Mouse (Mus musculus) E14TG2a.4 (cell line): Measurements from ENCODE around the gene Plin3.

Source experiments
- CTCF ChIP-seq: conservative IDR thresholded peaks from 2 replicates; pipeline ENCODE4 v1.5.1; 2014; ENCODE audit warnings: low read length
- NANOG ChIP-seq: IDR thresholded peaks from 2 replicates; pipeline ENCODE4 v1.6.1; 2014; ENCODE audit warnings: borderline replicate concordance, low read length, mixed read lengths
- POU5F1 ChIP-seq: IDR thresholded peaks from 2 replicates; pipeline ENCODE4 v1.6.1; 2014; ENCODE audit warnings: low read length, borderline replicate concordance

DNA sequence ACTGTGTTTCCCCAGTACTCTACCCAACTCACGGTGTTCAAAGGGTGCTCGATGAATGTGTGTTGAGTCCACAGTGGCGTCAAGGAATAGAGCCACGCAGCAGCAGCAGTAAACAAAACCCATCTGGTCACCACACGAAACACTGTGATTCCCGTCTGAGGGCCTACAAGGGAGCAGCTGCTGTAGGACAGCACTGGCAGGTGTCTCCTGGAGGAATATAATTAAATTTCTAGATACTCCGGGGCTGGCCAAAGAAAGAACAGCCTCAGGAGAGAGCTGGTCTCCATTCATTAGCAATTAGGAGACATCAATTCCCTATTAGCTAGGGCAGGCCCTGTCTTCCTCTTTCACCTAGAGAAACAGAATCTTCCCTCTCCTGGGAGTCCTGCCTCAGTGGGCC, 47.1 kb downstream of the Plin3 start:
- TF ChIP-seq POU5F1, result no peak
- no peak for TF ChIP-seq CTCF
- TF ChIP-seq NANOG, result no peak
